Mouse (Mus musculus) cortical plate, adult 2 months (tissue): ENCODE measurements around the gene Cemip2.

ENCODE experiments used
- CTCF ChIP-seq: fragments of 200-500 bp; IDR thresholded peaks from 2 replicates; pipeline ENCODE4 v1.5.1; 2011; ENCODE audit warnings: mild to moderate bottlenecking, control low read depth, low read length; ENCODE audit not compliant: insufficient read depth; ENCODE audit errors: extremely low read depth
- POLR2A ChIP-seq: fragments of 200-500 bp; IDR thresholded peaks from 2 replicates; pipeline ENCODE4 v1.6.1; 2011; ENCODE audit warnings: mild to moderate bottlenecking, low read length, control low read depth; ENCODE audit not compliant: insufficient read depth; ENCODE audit errors: extremely low read depth

DNA sequence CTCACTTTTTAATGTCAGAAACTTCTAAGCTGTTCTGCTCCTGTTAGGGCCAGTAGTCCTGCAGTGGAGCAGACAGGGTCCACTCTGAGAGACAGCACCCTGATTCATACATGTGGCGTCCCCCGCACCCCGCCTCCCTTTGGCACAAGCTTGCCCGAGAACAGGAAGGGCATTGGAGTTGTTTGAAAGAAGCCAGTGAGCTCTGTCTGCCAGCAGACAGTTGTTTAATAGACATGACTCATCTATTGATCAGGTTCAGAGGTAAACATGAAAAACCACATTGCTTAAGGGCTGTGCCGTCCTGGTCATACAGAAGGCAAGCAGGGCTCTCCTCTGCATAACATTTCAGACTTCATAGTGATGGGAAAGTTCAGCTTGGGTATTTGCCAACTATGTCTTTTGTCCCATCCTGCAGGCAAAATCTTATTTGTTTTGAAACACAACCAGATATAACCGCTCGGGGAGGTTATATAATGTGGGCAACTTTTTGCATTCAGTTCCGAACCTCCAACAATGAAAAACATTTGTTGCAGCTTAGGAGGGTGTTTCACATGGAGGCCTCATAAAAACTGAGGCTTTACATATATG is 36.4 kb downstream of the Cemip2 start:
- TF ChIP-seq CTCF, result no peak
- TF ChIP-seq POLR2A, result no peak
